Mouse (Mus musculus): ENCODE data around the gene Aldh3b1. TPM values are rescaled to one million over a fixed set of nuclear protein-coding genes. Genes with fewer than 3 reads are reported as not detected.
A peak's percentile ranks its signal among the peaks of the same experiment; 100 is the strongest.

Gene Aldh3b1
- total RNA-seq, 2 experiments from 2014 or later, result 6.7 to 7.1 TPM

DNA sequence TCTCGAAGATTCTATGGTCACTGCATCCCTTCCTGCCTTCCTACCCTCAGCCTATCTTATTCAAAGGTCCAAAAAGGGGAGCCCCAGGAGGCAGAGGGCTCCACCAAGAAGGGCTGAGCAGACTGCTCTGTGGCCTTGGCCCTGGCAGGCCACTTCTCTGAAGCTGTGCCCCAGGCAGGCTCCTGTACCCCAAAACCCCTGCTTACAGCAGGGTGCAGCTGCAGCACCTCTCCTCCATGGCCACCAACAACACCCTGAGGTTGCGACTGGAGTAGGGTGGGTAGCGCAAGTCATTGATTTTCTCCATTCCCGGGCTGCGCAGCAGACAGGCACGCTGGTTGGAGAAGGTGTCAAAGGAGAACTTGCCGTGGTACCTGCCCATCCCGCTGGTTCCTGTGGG lies 15.9 kb downstream of the Aldh3b1 start:
- DNase-seq (ENCODE audit: low spot score in 2 of 2), result no peak

DNA sequence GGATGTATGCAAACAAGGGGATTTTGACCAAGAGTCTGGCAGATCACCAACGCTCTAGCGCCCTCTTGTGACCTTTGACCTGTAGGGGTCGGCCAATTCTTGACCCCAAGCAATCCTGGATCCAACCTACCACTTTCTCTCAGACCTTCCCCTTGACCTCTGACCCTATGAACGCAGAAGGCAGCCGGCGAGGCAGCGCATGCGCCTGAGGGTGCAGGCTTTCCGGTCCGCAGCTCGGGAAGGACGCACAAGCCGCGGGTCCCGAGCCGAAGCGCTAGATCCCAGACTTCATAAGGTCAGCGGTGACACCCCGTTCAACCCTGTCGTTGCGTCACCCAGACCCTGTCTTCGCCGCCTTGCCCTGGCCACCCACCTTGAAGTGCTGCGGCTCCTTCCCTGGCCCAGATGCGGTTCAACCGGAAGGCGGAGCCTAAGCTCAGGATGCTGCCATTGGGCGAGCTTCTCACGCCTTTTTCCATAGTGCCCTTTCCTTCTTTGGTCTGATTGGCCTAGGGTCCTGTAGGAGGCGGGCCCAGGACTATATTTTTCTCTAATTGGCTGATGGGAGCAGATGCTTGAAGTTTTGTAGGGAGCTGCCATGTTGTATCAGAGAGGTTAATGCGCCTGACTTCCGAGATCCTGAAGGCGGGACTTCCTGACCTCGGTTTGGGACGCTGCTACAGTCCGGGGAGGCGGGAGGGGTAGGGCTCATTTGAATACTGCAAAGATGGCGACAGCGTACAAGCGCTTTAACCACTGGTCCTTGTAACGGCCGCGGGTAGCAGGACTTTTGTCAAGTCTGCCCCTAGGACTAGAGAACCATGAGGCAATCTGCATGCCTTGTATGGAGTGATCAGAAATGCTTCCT lies 17.0 kb downstream of the Aldh3b1 start, which contains the start of gene Ndufs8:
Gene Ndufs8 (minus strand): TSS at position 438 of the 868 bp plus-strand sequence.
- DNase-seq (ENCODE audit: low spot score in 2 of 2), result peak; percentile 62 to 86

DNA sequence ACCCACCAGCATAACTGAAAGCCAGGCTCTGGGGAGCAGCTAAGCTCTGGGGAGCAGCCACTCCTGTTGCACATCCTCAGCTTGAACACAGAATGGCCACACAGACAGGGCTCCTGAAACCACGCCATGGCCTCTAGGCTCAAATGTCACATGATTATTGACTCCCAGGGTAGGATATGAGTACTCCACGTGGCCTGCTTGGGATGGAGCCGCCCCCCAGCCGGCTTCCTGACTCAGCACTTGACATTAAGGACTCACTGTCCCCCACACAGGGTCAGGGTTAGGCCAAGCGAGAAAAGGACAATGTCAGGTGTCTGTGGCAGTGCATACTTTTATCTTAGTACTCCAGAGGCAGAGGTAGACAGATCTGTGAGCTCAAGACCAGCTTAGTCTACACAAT lies 19.4 kb downstream of the Aldh3b1 start:
- DNase-seq (ENCODE audit: low spot score in 2 of 2), result no peak

DNA sequence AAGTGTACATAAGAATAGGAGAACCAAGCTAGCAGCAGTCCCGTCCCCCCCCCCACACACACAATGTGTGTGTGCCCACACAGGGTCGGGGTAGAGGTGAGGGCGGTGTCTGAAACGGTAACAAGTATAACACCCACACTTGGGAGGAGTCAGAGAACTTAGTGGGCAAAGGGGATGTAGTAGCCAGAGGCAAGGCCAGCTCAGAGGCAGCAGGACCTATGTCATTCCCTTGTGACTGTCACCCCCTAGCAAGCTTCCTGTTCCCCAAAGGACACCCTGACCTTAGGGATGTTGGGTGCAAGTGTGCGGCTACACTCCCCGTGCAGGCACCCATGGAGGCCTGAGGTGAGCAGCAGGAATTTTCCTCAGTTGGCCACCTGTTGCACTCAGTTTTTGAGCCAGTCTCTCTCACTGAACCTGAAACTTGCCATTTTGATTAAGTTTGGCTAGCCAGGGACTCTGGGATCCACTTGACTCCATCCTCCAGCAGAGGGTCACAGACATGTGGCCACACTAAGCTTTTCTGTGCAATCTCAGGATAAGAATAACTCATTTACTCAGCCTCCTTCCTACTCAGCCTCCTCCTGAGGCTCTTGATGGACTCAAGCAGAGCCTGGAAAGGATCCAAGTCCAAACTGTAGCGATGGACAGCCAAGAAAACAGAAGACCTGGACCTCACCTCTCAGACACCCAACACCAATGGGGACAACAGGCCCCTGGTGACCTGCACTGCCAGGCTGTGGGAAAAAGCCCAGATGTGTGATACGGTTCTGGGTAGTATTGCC lies 21.5 kb downstream of the Aldh3b1 start:
- no peak for DNase-seq (ENCODE audit: low spot score in 2 of 2)

DNA sequence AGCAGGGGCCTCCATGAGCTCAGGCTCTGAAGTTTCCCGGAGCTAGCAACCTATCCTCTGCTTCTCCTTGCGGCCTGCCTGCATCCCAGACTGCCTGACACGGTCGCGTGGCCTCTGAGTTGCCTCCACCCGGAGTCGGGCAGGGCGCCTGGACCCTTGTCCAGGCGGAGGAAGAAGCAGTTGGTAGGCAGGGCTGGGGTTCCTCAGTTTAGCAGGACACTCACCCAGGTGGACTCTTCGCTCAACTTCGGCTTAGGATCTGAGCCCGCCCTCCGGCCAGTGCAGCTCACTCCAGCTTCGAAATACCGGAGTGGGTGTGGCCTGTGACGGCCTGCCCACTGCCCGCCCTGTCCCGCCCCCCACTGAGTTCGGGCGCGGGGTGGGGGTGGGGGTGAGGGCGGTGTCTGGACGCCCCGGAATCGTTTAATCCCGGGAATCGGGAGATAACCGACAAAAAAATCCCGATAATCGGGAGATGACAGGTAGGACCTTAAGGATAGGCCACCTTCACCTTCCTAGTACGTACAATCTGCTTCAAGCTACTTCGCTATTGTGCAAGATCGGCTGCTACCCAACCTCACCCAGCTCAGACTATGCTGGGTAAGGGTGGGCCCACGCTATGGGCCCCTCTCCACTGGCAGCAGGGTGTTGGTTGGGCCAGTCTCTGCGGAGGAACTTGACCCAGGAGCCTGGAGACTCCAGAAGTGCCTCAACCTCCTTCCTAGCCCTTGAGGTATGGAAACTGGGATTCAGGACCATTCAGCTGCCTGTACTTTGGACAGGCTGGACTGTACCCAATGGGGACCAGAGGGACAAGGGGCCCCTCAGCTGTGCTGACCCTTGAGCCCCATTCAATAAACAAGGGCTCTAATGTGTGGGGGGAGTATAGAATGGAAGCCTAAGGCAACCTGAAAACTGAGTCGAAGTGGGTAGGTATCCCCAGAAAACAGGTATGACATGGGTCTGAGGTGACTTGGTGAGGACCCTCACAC lies 22.5 kb downstream of the Aldh3b1 start, which contains the start of gene Tcirg1:
Gene Tcirg1 (minus strand): TSS at position 339 of the 992 bp plus-strand sequence.
- DNase-seq (ENCODE audit: low spot score in 2 of 2), result peak; percentile 57 to 82

DNA sequence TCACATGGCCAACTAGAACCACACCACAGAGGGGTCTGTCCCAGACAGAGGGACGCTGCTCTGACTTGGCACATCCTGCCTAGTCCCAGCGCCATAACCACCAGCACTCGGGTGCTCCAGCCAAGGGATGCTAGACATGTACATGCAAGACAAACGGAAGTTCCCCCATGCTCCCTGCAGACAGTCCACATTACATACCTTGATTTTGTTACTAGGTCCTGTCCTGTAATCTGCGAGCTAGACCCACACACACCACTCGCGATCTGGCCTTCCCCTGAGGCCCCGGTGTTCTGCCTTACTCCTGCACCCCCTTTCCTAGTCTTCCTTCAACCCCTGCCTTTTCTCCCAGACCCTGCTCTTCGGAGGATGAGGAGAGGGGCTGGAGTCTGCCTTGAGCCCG lies 23.3 kb downstream of the Aldh3b1 start:
- no peak for DNase-seq (ENCODE audit: low spot score in 2 of 2)

DNA sequence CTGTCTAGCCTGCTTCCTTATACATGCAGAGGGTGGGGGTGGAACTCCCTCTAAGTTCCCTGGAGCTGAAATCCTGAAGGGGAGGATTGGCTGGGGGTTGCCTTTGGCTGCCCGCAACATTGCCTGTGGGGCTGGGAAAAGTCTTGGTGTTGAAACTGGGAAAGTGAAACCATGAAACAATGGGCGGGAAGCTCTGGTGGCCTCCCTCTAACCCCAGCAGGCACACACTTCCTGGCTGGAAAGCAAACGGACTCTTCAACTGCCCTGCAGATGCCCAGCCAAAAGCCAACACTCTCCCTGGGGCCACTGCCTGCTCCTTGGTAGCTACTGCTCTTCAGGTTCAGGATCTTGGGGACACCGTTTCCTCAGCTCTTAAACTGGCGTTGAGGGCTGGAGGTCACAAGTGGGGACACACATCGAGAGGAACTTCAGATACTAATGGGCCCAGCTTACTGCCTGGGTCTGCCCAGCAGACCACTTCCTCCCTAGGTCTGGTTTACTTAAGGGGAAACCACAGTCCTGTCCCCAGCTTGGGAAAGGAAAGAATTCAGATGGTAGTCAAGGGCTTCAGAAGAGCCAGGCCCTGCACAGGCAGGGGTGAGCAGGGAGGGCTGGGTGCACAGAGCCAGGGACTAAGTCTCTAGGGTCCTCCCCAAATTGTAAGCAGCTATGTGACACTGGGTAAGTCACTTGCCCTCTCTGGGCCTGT lies 24.2 kb downstream of the Aldh3b1 start:
- no peak for DNase-seq (ENCODE audit: low spot score in 2 of 2)

DNA sequence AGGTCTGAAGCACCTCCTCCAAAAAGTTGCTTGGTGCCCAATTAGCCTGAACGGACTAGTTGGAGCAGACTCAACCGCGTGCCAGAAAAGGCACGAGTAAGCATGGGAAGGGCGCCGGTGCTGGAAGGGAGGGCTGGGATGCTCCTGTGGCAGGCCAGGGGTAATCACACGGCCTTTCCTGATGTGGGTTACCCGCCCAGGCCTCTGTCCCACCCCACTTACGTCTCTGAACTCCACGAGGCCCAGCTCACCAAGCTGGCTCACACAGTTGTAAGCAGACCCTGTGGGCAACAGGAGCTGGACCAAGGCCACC lies 25.3 kb downstream of the Aldh3b1 start:
- DNase-seq (ENCODE audit: low spot score in 2 of 2), result no peak

DNA sequence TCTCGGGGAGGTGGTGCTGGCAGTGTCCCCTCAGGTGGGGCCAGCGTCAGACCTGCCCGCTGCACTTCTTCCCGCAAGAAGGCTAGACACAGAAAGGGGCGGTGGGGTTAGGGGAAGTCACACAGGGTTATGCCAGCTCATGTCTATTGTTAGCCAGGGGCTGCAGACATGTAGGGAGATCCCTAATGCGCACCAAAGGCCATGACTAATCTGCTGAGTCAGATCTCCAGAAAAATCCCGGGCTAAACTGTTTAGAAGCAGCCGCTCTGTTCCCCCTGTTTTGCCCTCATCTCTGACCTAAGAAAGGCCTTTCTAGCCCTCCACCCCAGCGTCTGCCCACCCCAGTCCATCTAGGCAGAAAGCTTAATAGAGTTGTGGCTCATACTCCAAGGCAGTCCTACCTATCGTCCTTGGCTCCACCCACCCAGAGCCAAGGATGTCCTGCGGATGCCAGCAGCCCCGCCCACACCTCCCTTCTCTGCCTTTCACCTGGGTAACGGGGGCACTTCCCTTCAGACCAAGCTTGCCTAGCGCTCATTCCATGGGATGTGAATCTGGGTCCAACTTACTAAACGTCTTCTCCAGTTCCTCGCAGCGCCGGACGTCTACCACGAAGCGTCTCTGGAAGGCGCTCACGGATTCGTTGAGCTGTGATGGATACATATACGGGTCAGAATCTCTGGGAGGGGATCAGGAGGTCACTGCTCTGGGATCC lies 25.8 kb downstream of the Aldh3b1 start:
- no peak for DNase-seq (ENCODE audit: low spot score in 2 of 2)

DNA sequence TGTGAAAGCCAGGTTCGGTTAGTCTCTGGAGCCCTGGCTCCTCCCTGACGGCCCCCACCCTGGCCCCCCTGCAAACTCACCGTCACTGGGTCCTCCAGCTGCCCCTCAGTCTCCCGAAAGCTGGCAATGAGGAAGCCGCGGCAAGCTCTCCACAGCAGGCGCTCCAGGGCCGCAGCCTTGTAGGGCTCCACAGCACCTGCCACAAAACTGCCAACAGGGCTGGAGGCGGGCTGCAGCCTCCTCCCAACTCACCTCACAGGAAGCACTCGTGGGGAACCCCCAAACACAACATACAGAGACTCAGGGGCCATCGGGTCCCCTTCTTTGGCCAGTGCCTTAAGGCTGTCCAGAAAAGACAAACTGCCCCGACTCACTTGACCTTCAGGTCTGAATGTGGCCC lies 26.6 kb downstream of the Aldh3b1 start:
- DNase-seq (ENCODE audit: low spot score in 2 of 2), result no peak

DNA sequence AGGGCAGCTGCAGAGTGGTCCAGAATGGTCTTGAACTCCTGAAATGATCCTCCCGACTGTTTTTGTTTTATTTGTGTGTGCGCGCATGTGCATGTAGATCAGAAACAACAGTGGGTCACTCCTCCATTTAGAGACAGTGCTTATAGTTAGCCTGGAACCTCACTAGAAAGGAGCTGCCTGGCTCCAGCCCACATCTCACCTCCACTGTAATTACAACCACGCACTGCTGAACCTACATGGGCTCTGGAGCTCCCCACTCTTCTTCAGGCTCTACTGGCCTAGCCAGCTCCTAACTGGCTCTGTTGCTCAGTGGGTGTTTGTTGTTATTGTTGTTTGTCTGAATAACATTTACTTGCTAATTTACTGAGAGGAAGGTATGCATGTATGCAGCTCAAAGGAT lies 30.0 kb downstream of the Aldh3b1 start:
- no peak for DNase-seq (ENCODE audit: low spot score in 2 of 2)

DNA sequence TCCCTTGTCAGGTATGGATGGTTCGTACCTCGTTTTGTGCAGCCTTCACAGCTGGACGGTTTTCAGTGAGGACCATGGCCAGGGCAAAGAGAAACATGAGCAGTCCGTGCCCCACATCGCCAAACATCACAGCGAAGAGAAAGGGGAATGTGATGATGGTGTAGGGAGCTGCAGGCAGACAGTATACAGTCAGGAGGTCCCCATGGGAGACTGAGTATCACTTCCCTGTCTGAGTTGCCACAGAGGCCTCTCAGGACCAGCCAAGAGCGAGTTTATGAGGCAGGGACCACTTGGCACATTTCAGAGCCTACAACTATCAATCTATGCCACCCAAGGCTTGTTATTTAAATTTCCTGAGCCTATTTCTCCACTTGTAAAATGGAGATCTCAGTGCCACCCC lies 30.7 kb downstream of the Aldh3b1 start:
- DNase-seq (ENCODE audit: low spot score in 2 of 2), result no peak

DNA sequence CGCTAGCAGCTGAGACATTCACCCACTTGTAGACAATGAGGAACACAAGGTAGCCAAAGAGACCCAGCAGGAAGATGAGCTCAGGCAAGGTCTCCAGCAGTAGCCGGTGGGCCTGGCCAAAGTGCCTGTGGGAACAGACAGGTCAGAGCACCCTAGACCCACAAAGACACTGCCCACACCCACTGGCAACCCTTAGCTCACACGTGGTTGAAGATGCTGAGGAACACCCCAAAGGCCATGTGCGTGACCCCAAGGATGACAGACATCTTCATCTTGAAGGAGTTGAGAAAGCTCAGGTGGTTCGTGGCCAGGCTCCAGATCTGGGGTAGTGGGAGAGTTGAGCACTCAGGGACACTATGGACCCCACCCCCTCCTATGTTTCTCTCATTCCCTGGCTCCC lies 32.1 kb downstream of the Aldh3b1 start:
- no peak for DNase-seq (ENCODE audit: low spot score in 2 of 2)

DNA sequence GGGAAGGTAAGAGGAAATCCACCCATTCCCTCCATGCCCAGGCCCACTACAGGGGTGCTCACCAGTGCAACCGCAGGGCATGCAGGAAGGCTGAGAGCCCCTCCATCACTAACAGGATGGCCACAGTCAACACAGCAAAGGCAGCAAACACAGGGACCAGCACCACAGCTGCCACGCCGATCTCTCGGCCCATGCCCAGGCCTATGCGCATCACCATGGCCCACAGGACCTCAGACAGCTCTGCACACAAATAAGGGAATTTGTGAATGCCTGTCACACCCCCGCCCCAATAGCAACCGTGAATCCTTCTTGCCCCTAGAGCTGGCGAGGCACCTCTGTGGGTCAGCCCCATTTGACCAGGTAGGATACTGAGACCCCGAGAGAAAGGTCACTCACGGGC lies 33.4 kb downstream of the Aldh3b1 start:
- DNase-seq (ENCODE audit: low spot score in 2 of 2), result no peak

DNA sequence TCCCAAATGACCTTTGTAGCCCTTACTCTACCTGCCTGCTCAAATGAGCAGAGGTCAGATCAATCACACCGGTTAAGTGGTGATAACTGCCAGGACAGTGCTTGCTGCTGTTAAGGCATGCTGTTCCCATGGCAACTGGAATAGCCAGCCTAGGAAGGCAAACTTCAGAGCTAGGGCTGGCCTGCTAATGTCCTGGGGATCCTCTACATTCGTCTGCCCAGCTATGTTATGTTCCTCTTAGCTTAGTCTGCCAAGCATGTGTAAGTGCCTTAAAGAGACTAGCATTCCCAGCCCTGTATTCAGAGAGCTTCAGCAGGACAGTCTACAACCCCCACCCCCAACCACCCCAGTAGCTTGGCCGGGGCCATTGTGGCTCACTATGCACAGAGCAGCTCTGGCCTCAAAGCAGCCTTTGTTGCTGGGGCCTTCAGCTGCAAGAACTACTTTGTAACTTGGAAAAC lies 34.4 kb downstream of the Aldh3b1 start:
- DNase-seq (ENCODE audit: low spot score in 2 of 2), result no peak

DNA sequence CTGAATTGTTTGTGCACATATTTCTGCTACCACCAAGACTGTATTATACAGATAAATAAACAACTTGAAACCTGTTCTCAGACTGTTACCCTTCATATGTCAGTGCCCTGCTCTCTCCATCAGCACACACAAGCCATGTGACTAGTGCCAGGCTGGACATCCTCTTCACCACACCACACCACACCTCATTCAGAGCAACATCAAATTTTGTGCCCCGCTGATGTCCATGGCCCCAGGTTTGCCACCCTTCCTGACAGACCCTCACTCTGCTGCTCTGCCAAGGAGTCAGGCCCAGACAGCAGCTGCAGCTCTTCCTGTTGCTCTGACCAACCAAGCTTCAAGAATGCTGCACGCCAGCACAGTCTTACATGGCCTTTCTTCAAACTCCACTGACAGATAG lies 35.3 kb downstream of the Aldh3b1 start:
- DNase-seq (ENCODE audit: low spot score in 2 of 2), result no peak

DNA sequence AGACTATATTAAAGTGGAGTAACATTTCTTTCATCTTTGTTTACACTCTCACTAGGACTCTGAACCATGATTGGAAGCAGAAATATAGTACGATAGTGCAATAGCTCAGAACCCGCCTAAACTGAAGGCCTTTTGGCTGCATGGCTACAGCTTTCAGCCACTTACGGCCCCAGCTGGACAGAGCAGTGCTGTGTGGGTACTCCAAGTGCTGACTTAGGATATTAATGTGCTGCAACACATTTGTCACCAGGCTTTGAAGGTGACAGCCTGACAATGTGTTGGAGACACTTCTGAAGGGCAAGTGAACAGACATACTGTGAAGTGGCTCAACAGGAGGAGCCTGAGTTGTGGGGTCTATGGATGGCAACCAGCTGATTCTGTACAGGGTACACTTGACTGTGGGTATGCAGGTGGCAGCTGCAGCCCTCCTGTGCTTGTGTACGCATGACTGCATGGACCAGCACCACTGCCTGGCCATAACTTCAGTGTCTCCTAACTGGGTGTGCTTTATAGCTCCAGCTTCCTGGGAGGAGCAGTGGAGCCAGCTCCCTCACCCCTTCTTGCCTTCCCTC lies 36.0 kb downstream of the Aldh3b1 start:
- no peak for DNase-seq (ENCODE audit: low spot score in 2 of 2)

DNA sequence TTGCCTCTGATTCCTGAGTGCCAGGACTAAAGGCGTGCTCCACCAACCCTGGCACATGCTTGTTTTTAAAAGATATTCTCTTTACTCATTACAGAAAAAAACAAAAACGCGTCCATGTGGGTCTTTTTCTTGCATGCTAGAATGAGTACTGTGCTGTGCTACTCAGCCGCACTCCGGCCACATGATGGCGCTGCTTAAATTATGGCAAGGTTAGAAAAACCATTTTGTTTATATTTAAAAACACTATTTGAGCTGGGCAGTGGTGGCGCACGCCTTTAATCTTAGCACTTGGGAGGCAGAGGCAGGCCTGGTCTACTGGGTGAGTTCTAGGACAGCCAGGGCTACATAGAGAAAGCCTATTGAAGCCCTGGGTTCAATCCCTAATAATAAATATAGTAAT lies 39.4 kb downstream of the Aldh3b1 start:
- no peak for DNase-seq (ENCODE audit: low spot score in 2 of 2)

DNA sequence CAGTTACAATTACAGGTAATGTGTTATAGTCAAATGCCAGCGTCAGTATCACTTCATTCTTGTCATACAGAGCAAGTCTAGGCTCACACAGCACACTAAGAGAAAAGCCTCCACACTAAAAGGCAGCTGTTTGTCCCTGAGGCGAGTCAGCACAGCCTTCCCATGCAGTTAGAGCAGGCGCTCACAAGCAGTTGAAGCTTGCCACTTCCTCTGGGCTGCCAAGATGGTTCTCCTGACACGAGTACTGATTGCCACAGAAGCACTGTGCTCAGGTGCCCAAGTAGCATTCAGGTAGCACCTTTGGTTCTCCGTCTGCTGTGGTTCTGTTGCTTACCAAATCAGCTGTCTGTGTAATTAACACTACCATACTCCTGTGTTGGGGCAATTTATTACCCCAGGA lies 40.5 kb downstream of the Aldh3b1 start:
- DNase-seq (ENCODE audit: low spot score in 2 of 2), result no peak

Data from gastrocnemius, postnatal 4 days (tissue).